Mouse (Mus musculus) cerebellum, adult 18-20 months (tissue): ENCODE results near the gene Zcchc2.

Source experiments
- DNase-seq, 2 experiments: peaks; one replicate each; pipeline ENCODE4 v3.0.0; 2021

Zcchc2 gene

DNA sequence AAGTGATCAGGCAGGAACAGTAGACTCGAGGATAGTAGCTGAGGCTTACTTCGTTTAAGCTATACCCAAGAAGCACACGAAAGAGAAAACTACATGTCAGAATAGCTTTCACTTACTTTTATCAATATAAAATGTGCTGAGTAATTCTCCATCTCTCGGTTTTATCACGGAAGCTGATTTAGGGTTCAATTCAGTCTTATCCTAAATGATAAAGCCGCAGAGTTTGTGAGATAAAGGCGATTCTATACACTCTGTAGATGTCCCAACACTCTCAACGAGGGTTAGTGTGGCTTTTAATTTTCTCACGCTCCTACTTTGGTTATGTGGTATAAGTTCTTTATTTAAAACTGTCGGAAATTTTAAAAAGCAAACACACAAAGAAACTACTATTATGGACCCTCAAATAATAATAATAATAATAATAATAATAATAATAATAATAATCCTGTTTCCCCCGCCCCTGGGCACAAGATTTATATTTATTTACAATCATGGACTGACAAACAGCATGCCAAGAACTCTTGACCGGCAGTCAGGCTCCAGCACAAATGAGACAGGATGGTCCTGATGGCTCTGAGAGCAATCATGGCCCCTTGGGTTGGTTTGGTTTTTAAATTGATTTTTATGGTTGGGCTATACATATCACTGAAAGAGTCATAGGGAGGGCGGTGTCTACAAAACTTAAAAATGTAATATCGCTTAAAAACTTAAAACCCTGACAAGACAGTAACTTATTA, 1.1 kb upstream of the Zcchc2 start:
- no peak for DNase-seq

DNA sequence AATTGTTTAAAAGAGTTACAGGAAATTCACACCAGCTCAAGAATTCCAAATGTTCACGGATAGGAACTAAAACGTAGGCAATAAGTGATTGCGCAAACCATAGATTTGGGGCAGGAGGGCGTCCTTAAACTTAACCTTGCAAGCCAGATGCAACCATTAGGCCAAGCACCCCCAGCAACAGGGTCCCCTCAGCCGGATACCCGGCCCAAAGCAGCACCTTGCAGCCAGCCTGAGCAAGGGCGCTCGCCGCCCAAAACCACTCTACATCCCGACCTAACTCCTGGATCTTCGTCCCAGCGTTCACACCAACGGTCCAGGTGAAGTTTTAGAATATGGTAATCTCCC, 594 bp upstream of the Zcchc2 start:
- no peak for DNase-seq

DNA sequence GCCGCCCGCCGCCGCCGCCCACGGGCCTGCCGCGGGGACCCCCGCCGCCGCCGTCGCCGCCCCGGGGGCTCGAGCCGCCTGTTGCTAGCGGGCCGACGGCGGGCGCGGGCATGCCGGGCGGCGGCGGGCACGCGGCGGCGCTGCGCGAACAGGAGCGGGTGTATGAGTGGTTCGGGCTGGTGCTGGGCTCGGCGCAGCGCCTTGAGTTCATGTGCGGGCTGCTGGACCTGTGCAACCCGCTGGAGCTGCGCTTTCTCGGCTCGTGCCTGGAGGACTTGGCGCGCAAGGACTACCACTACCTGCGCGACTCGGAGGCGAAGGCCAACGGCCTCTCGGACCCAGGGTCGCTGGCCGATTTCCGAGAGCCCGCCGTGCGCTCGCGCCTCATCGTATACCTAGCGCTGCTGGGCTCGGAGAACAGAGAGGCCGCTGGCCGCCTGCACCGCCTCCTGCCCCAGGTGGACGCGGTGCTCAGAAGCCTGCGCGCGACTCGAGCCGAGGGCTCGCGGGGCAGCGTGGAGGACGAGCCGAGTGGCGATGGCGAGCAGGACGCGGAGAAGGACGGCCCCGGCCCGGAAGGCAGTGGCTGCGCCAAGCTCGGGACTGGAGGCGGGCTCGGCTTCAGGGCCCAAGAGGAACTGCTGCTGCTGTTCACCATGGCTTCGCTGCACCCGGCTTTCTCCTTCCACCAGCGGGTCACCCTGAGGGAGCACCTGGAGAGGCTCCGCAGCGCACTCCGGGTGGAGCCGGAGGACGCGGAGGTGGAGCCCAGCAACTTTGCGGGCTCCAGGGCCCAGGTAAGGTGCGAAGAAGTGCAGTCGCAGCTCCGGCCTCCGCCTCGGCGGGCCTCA, 930 bp downstream of the Zcchc2 start:
- peak; percentile 65 to 77 for DNase-seq

DNA sequence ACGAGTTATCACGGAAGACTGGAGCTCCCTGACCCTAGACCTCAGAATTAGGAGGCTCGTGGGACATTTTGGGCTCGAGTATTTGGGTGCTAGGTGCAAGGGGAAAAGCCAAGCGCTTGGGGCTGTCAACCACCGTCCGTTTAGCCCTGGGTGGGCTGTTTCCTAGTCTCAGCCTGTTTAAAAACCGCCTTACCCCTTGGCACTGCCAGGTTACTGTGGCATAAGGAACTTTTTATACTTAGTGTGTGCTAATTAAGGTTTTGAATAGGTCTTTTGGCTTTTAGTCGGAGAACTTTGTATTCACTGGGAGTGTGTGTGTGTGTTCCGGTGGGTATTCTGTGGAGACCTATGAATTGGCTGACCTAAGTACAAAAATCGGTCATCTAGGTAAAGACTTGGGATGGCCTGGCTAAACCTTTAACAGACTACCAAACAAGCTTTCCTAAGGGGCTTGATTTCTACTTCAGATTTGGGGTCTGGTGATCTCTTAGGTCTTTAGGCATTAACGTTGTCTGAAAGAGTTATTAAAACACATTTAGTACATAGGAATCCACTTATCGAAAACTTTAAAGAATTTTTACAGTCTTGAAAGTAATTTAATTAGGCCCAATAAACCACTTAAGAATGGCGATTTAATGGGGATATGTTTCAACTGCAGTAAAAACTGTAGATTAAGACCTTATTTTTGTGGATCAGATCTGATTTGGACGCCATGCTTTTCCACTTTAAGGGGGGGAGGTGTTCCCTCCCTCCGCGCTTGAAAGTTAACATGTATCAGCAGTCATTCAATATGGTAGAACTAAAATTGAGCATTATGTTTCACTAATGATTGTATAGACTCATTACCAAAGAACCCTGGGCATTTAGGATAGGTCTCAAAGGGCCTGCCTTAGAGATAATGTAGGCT, 2.0 kb downstream of the Zcchc2 start:
- DNase-seq, result peak in 1 of 2 experiments; percentile 12

DNA sequence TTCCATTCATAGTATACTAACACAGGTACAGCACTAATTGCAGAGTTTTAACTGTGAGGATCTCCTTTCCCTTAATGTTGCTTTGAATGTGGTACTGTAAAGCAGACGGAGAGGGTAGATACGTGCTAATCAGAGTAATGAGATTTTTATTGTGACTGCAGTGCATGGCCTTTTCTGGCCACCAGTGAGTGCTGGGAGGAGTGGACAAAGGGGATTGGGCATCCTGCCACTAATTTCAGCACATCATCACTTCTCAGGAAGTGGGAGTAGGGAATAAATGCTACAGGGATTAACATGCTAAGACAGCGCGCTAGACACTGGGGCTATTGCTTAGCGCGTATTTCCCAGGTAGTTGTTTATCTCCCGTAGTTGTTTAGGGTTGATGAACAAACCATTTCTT, 3.0 kb downstream of the Zcchc2 start:
- DNase-seq, result peak; percentile 42 to 46

DNA sequence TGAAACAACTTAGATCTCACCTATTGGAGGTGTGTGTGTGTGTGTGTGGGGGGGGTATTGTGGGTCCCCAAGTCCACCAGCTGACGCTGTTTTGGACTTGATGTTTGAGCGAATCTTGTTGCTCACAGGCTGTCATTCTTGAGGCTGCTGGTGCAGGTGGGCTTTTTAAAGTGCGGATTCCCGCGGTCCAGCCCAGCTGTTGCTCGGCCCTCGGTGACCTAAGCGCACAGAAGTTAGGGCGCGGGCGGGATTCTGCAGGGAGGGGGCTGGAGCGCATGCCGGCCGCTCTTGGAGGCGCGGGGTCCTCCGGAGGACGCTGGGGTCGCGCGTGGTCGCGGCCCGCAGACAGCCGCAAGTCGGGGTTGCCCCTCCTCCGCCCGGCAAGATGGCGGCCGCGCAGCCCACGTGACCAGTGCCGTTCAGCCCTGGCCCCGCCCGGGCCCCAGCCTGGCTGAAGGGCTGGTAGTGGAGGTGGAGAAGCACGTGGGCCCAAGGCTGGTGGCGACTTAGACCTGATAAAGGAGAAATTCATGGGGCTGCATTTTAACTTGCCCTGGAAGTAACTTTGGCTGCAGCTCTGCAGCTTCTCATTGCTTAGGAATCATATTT, 3.5 kb downstream of the Zcchc2 start:
- DNase-seq, result peak; percentile 90 to 92

DNA sequence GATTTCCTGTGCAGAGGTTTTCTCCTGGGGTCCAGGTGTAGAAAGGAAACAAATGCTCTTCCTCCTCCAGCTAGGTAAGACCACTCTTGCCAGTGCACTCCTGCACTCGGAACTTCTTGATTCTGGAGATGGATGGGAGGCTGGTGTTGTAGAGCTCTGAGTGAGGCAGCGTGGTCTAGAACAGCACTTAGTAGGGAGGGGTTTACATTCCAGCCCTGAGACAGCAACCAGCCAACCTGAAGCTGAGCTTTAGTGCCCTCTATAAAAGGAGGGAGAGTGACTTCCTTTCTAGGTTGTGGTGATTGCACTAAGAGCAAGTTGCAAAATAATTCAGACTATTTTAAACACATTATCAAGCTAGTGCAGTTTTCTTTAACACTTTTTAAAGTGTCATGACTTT, 5.8 kb downstream of the Zcchc2 start:
- no peak for DNase-seq

DNA sequence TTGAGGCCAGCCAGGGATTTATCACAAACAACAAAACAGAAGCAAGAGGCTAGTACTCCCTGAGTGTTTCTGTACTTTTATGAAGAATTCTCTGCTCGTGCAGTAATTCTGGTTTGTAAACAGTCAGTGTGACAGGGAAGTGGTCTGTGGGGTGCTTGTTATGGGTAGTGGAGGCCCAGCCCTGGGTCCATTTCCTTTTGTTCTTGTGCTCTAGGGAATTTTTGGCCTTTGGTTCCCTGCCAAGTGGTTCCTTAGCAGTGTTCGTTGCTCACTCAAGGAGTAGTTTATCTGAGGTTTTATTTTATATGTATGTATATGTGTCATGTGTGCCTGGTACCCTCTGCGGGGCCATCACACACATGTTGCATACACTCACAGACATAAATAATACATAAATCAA, 7.1 kb downstream of the Zcchc2 start:
- DNase-seq, result no peak

DNA sequence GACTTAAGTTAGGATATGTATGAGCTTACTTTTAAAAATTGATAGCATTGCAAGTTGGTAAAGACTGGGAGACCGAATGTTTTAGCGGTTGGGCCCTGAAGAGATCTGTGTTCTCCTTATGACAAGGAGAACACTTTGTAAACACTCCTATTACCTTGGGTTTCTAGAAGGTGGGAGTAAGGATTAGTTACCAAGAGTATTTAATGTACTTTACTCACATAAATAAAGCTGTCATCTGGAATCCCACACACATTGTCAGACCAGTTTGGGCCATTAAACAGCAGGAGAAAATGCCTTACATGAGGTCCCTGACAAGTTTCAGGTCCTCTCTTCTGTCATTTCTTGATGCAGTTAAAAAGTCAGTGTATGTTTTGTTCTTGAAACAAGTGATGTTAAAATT, 9.6 kb downstream of the Zcchc2 start:
- DNase-seq, result no peak

DNA sequence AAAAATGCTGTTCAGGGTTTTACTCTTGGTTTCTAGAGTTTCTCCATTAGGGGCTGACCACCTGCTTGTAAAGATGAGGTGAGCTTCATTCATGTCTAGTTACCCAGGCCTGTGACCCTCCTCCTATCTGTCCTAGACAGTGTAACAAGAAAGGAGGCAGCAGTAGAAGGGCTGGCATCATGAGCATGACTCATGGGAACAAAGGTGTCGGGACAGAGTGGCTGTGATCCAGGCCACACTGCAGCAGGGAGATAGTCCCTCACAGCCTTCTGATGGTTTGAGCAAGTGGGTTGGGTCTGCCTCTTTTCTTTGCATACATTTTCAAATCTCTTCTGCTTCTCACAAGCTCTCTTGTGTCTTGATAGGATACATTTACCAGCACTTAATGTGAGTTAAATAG, 17.4 kb downstream of the Zcchc2 start:
- DNase-seq, result no peak

DNA sequence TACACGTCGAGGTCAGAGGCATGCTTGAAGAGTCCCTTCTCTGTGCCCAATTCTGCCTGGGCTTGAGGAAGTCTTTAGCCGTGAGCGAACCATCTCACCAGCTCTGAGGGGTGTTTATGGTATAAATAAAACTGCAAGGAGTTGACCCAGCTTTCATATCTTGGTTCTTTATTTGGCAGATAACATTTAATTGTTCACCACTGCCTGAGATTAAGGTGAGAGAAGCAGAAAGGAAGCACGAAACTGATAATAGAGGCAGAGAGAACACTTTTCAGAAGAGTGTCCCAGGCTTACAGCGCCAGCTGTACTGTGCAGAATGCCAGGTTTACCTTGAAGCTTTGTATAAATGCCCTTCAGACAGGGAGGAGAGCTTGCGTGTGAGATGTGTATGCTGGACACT, 20.9 kb downstream of the Zcchc2 start:
- DNase-seq, result no peak

DNA sequence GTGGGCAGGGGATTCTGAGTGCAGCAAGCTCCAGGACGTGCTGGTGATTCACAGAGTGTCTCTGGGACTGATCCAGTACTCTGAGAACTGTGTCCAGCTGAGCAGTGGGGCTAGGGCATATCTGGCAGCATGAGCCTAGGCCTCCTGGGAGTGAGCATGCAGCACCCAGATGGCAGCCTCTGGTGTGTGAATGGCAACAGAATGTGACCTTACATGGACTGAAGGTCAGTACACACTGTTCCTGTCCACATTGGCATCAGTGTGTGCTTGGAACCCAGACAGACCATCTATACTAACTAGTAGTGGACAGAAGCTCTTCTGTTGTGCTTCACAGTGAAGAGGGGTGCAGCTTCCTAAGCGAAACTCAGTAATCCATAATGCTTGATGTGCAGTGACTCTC, 23.6 kb downstream of the Zcchc2 start:
- no peak for DNase-seq

DNA sequence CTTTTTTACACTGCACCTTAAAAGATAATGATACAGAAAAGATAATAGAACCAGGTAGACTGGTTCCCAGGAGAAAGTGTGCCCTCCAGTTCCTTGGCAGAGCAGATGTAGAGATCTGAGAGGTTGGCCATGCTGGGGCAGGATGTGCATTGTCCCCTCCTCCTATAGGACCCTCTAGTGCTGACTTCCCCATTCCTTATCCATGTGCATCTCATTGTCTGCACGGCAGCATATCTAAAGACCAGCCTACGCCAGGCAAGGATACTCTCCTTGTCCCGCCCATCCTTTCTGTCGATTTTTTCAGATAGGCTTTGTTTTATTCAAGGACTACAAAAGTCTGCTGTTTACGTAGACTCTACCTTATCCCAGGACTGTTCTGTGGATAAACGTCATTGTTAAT, 26.1 kb downstream of the Zcchc2 start:
- DNase-seq, result no peak

DNA sequence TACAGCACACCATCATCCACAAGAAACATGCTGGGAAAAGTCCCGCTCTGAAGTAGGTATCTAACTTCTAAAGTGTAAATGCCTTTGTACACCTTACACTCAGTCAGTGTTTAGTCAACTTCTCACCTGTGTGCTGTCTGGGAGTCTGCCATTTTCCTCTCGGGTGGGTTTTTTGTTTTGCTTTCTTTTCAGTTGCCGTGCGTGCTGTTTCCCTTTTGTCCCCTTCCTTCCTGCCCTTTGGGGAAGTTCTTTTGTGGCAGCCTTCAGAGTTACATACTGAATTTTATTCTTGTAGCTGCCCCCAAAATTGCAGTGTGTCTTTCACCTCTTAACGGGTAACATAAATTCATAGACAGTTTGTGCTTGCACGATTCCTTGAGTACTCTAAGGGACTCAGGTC, 29.6 kb downstream of the Zcchc2 start:
- DNase-seq, result no peak

DNA sequence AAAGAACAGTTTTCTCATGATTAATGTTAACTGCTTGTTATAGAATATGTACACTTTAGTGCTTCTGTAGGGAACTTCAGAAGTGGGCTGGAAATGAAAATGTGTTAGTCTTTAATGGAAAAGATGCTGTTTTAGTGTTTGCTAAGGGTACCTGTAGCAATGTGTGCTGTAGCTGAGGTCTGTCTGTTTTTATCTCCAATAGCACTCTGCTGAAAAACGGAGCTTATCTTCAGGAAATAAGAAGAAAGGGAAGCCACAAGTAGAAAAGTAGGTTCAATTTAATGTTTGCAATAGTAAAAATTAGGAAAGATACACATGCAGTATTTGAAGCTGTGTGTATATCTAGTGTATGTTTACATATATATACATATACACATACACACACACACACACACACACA, 32.8 kb downstream of the Zcchc2 start:
- DNase-seq, result no peak

DNA sequence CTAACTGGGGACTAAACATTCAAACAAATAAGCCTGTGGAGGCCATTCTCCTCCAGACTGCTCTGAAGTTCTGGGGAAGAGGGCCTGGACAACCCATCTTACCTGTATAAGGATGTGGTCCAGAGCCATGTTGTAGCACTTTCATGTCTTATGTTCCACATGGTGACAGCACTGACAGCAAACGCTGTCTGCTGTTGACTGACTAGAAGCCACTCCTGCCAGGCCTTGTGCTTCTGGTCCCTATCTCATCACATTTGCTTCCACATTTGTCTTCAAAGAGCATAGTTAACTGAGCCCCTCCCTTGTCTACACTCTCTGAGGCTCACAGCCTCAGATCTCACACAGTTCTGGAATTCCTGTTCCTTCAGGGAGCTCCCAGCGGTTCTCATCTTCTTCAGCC, 34.0 kb downstream of the Zcchc2 start:
- no peak for DNase-seq

DNA sequence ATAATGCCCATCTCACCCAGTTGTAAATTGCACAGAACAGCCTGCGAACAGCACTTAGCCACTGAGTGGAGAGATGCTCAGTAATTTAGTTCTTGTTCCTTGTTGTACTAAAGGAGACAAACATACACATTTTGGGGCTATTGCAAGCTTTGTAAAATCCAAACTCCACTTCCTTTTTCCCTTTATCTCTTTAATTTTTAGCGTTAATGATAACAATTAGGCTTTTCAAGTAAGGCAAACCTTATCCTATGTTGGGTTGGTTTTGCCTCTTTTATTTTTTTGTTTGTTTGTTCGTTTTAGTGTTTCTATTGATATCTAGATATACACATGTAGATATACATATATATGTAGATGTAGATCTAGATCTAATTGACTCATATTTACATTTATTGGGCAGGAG, 34.6 kb downstream of the Zcchc2 start:
- no peak for DNase-seq

DNA sequence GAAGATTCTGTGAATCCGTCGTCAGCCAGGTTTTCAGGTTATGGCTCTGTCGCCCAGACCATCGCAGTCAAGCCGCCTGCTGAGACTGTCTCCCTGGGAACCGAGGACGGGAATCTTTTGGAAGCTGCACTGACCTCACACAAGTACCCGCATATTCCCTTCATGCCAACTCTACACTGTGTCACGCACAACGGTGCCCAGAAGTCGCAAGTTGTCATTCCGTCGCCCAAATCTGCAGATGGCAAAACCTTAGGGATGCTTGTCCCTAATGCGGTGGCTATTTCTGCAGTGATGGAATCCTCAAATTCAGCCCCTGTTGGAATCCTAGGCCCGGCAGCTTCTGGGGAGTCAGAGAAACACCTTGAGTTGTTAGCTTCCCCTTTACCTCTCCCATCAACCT, 39.6 kb downstream of the Zcchc2 start:
- peak; percentile 17 to 33 for DNase-seq

DNA sequence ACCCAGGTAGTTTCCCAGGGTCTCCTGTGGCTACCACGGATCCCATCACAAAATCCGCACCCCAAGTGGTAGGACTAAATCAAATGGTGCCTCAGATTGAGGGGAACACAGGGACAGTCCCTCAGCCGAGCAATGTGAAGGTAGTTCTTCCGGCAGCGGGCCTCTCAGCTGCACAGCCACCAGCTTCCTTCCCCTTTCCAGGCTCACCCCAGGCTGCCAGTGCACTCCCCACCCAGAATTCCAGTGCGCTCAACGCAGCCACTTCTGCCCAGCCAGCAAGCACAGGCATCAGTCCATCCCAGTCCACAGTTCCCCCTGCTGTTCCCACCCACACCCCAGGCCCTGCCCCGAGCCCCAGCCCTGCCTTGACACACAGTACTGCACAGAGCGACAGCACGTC, 40.1 kb downstream of the Zcchc2 start:
- no peak for DNase-seq

DNA sequence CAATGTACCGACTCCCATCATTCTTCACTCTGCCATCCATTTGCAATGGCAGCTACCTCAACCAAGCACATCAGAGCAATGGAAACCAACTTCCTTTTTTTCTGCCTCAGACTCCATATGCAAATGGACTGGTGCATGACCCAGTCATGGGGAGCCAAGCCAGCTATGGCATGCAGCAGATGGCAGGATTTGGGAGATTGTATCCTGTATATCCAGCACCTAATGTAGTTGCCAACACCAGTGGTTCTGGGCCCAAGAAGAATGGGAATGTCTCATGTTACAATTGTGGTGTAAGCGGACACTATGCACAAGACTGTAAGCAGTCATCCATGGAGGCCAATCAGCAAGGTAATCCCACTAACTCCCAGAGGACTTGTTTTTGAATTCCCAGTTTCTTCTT, 40.7 kb downstream of the Zcchc2 start:
- DNase-seq, result peak; percentile 38 to 39

DNA sequence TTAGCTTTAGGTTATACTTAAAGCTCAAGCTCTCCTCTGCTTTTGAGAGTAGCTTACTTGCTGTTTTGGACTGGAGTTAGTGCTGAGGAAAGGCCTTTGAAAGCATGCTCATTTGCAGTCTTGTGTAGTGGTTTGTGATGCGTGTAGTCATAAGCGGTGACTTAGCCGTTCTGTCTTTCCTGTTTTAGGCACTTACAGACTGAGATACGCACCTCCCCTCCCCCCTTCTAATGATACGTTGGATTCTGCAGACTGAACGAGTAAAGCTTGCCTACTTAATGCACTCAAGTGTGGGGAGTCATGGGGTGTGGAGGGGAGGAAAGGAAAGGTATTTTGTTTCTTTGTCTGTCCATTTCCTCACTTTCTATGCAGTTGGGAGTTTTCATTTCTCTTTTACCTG, 41.7 kb downstream of the Zcchc2 start:
- DNase-seq, result no peak

DNA sequence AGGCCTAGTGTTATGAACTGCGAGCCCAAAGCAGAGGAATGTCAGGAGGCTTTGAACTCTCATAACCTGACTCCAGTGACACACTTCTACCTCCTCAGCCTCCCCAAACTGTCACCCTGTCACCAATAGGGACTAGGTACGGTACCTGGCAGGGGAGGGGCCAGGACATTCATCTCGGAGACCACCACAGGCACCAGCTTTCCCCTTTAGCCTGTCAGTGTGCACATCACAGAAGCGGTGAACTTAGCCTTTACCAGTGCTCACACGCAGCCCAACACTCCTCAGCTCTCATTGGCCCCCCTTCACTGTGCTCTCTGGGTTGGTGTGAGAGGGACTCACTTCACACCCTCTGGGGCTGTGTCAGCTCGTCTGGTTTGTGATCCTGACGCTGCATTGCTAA, 44.6 kb downstream of the Zcchc2 start:
- DNase-seq, result no peak
